In genomic region chr4:103781398-103781797, GRCm38 (mm10) we compare ENCODE assay signal across 8 mouse cellular contexts.
DNase-seq lines count a peak whose midpoint lies in the region; ATAC-seq lines count a peak whose summit lies in the region.

No protein-coding gene starts in this region.

- peak; percentile 38 for DNase-seq in embryonic facial prominence, embryonic 14.5 days (ENCODE audit: low spot score)
- no peak for DNase-seq in embryonic facial prominence, embryonic 10.5 days (ENCODE audit: low spot score)
- DNase-seq in neural tube, embryonic 10.5 days (ENCODE audit: extremely low spot score, low spot score) = no peak
- peak; percentile 81 for DNase-seq in kidney, postnatal 14 days
- peak; percentile 18 to 34 for DNase-seq in urinary bladder, postnatal 36 days (ENCODE audit: low spot score in 2 of 2)
- no peak for DNase-seq in embryo, embryonic 9.5 days (ENCODE audit: extremely low spot score)

- no peak overlapping the region for H3K9ac ChIP-seq in embryonic facial prominence, embryonic 14.5 days (ENCODE audit: low read depth, low read length)
- H3K9ac ChIP-seq in neural tube, embryonic 13.5 days = no peak overlapping the region

- H3K27me3 ChIP-seq in embryonic facial prominence, embryonic 14.5 days (replicated peaks; ENCODE audit: control insufficient read depth, insufficient read depth, low read length) = no peaks in the 10 kb centered on the region
- no peaks in the 10 kb centered on the region for H3K27me3 ChIP-seq in embryonic facial prominence, embryonic 10.5 days (replicated peaks; ENCODE audit: low read depth, poor library complexity, severe bottlenecking)
- H3K27me3 ChIP-seq in neural tube, embryonic 13.5 days = no peaks in the 10 kb centered on the region

- no peaks in the 10 kb centered on the region for H3K9me3 ChIP-seq in embryonic facial prominence, embryonic 14.5 days (ENCODE audit: control insufficient read depth, low read length)
- H3K9me3 ChIP-seq in embryonic facial prominence, embryonic 10.5 days = no peaks in the 10 kb centered on the region
- H3K9me3 ChIP-seq in neural tube, embryonic 13.5 days = no peaks in the 10 kb centered on the region

- no peak overlapping the region for H3K4me3 ChIP-seq in embryonic facial prominence, embryonic 14.5 days (ENCODE audit: low read depth, low read length)
- H3K4me3 ChIP-seq in embryonic facial prominence, embryonic 10.5 days = no peak overlapping the region
- no peak overlapping the region for H3K4me3 ChIP-seq in neural tube, embryonic 13.5 days

- peak; percentile 33; the same call in 1 of the 2 replicates for ATAC-seq in embryonic facial prominence, embryonic 14.5 days (ENCODE audit: low read depth)
- ATAC-seq in neural tube, embryonic 13.5 days (ENCODE audit: low read depth) = peak; percentile 27; the same call in 1 of the 2 replicates
- no peak for ATAC-seq in inflammation-experienced regulatory T-cells, adult 6 months

- 55% methylated on average over 4 of the region's 4 CpGs for WGBS in embryonic facial prominence, embryonic 14.5 days
- WGBS in embryonic facial prominence, embryonic 10.5 days = 71% methylated on average over 4 of the region's 4 CpGs
- 53% methylated on average over 4 of the region's 4 CpGs for WGBS in neural tube, embryonic 13.5 days

- H3K4me1 ChIP-seq in embryonic facial prominence, embryonic 14.5 days (ENCODE audit: control insufficient read depth, insufficient read depth, low read length) = no peaks in the 10 kb centered on the region
- no peaks in the 10 kb centered on the region for H3K4me1 ChIP-seq in embryonic facial prominence, embryonic 10.5 days
- 0 out of 2 replicates have a peak, but pooled peaks cover 6% of the 10 kb centered on the region for H3K4me1 ChIP-seq in neural tube, embryonic 13.5 days (replicated peaks)

- H3K27ac ChIP-seq in embryonic facial prominence, embryonic 14.5 days (replicated peaks; ENCODE audit: low read depth, low read length) = no peak overlapping the region
- no peak overlapping the region for H3K27ac ChIP-seq in embryonic facial prominence, embryonic 10.5 days (replicated peaks)
- no peak overlapping the region for H3K27ac ChIP-seq in neural tube, embryonic 13.5 days (replicated peaks)

- H3K36me3 ChIP-seq in embryonic facial prominence, embryonic 14.5 days (ENCODE audit: control insufficient read depth, insufficient read depth, low read length) = no peaks in the 10 kb centered on the region
- no peaks in the 10 kb centered on the region for H3K36me3 ChIP-seq in embryonic facial prominence, embryonic 10.5 days (replicated peaks)
- no peaks in the 10 kb centered on the region for H3K36me3 ChIP-seq in neural tube, embryonic 13.5 days

- H3K4me2 ChIP-seq in embryonic facial prominence, embryonic 14.5 days (ENCODE audit: low read depth, low read length) = no peak overlapping the region
- no peak overlapping the region for H3K4me2 ChIP-seq in neural tube, embryonic 13.5 days

Comparison
In these comparisons a context has a peak if more than half of its experiments do, and no peak if none do; other contexts are left out.
1. DNase-seq: peak in embryonic facial prominence, embryonic 14.5 days (single experiment), kidney, postnatal 14 days (single experiment) and urinary bladder, postnatal 36 days (2 of 2); none in embryonic facial prominence, embryonic 10.5 days (single experiment), neural tube, embryonic 10.5 days (single experiment) and embryo, embryonic 9.5 days (single experiment).